Mouse (Mus musculus) gastrocnemius, adult 2 months (tissue): Measurements from ENCODE around the gene Nufip1. TPM values are rescaled to one million over a fixed set of nuclear protein-coding genes. Genes with fewer than 3 reads are reported as not detected.

Experiments used
- DNase-seq: peaks from one replicate; pipeline ENCODE4 v3.0.0; 2022
- H3K27ac ChIP-seq: fragments of 200-600 bp; 2 replicates; pipeline ENCODE4 v1.8.1; 2022; ENCODE audit warnings: mild to moderate bottlenecking
- H3K4me3 ChIP-seq: fragments of 200-600 bp; 2 replicates; pipeline ENCODE4 v1.8.1; 2022; ENCODE audit warnings: mild to moderate bottlenecking, moderate library complexity
- CTCF ChIP-seq: fragments of 200-600 bp; IDR thresholded peaks from 2 replicates; pipeline ENCODE4 v1.8.1; 2022; ENCODE audit warnings: antibody characterized with exemption, mild to moderate bottlenecking, moderate library complexity
- intact Hi-C: fragments of 180-260 bp; cut with DNase I; formaldehyde crosslinking; loops from one replicate; pipeline ENCODE4 v1.15.1; 2025
- long read RNA-seq, 2 experiments: library from polyadenylated mRNA; stranded (forward); transcript quantifications; one replicate each; pipeline ENCODE4 v2.0.0; 2021
- total RNA-seq, 2 experiments: library from RNA; stranded (reverse); gene quantifications; 2 replicates each; pipeline ENCODE4 v1.2.3; 2021

Nufip1 gene
- total RNA-seq = 1 to 10 TPM; 3.8 to 3.9 TPM
- long read RNA-seq, experiment 1, partial matches to known transcripts = 0 of 3 reads
- long read RNA-seq, experiment 1, other reads (novel, unspliced or antisense) = 0 of 3 reads
- long read RNA-seq, experiment 2, partial matches to known transcripts = 0 of 3 reads
- long read RNA-seq, experiment 2, other reads (novel, unspliced or antisense) = 0 of 3 reads

- DNase-seq = peak; percentile 87
- no peak for TF ChIP-seq CTCF
- intact Hi-C loops = no loop called here
- peak within 1 kb of the TSS; percentile 86 for H3K4me3 ChIP-seq
- peak within 1 kb of the TSS; percentile 91 for H3K27ac ChIP-seq
Observed at GRCm38 (mm10) chr14:76110396-76111221, at the start of gene Nufip1, which contains the start of gene Gpalpp1. Gene Nufip1, plus strand, starts transcription at chr14:76110891. Gene Gpalpp1, minus strand, starts transcription at chr14:76110760.

GRCm38 (mm10) chr14:76067237-76067636, 43.5 kb upstream of the Nufip1 start:
- intact Hi-C loops = no loop called here
- no peak for DNase-seq
- Histone ChIP-seq H3K27ac (no peak overlapping the region), H3K4me3 (no peak overlapping the region)
- TF ChIP-seq CTCF = no peak

DNA sequence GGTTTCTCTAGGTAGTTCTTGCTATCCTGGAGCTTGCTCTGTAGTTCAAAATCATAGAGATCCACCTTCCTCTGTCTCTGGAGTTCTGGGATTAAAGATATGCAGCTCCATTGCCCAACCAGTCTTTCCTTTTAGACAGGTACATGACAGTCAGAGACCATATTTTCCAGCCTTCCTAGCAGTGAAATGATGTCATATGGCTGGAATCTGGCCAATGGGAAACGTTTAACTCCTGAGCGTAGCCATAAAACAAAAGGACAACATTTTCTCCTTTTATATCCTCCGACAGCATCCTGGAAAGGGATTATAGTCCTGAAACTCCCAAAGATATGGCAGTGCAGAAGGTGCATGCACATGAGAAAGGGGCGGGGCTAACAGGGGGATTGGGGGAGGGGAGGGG, 42.4 kb upstream of the Nufip1 start:
- no peak for DNase-seq
- no peak for TF ChIP-seq CTCF
- no peak overlapping the region for H3K27ac ChIP-seq
- intact Hi-C loops = no loop called here
- H3K4me3 ChIP-seq = no peak overlapping the region

- Histone ChIP-seq H3K4me3 (no peak overlapping the region), H3K27ac (no peak overlapping the region)
- no peak for DNase-seq
- no peak for TF ChIP-seq CTCF
- intact Hi-C loops = no loop called here
Observed at GRCm38 (mm10) chr14:76069296-76069695, 41.4 kb upstream of the Nufip1 start.

DNA sequence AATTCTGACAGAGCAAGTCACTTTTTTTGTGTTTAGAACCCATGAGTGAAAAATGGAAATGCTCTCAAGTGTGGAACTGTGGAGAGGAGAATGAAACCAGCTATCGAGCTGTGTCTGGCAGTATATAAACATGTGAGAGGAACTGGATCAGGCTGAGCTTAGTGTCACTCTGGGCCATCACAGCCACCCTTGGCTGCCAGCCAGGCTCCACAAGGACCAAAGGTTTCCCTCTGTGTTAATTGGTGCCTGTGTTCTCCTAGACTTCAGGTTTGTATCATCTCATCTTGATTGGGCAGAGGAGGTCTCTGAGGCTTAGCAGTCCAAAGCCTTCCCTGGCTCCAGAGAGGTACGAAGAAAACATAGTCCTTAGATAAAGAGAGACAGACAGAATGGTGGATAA, 38.1 kb upstream of the Nufip1 start:
- Histone ChIP-seq H3K27ac (no peak overlapping the region), H3K4me3 (no peak overlapping the region)
- no peak for DNase-seq
- intact Hi-C loops = no loop called here
- TF ChIP-seq CTCF = no peak

GRCm38 (mm10) chr14:76074206-76074605, 36.5 kb upstream of the Nufip1 start:
- no peak for DNase-seq
- intact Hi-C loops = no loop called here
- no peak for TF ChIP-seq CTCF
- no peak overlapping the region for H3K27ac ChIP-seq
- H3K4me3 ChIP-seq = no peak overlapping the region

DNA sequence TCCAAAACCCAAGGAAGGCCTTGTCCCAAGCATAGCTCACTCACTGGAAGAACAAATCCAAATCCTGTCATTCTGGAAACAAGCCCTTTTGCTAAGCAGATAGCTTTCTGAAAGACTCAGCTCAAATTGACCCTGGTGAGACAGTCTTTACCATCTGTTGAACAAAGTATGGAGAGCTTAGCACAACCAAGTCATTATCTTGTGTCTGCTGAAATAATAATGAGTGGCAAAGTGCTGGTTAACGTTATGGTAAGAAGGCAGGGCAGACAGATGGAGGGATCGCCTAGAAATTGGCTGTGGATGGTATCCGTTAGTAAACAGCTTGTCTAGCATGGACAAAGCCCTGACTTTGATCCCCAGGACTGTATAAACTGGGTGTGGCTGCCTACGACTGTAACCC, 35.0 kb upstream of the Nufip1 start:
- no peak overlapping the region for H3K4me3 ChIP-seq
- intact Hi-C loops = loop anchor here (2.0 kb wide), 1 partner anchor 177 kb away; no protein-coding TSS in a partner anchor
- no peak for TF ChIP-seq CTCF
- no peak for DNase-seq
- no peak overlapping the region for H3K27ac ChIP-seq

DNA sequence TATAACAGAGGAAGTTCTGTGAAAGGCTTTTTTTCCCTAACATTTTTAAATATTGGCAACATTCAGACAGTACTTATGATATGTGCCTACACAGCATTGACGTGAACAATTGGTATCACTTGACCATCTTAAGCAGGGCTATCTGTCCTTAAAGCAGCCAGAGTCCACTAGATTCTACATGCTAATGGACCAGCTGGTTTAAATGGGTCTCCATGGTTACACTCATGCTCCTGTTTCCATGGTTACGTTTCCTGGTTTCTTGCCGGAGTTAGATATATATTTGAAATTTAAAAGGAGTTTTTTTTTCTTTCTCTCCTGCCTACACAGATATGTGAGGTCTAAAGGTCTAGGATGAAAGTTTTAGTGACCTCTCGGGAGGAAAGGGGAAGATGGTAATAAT, 34.1 kb upstream of the Nufip1 start:
- H3K27ac ChIP-seq = no peak overlapping the region
- no peak for DNase-seq
- intact Hi-C loops = loop anchor here (1.0 to 2.0 kb wide), 2 partner anchors 178 to 200 kb away; no protein-coding TSS in a partner anchor
- TF ChIP-seq CTCF = no peak
- H3K4me3 ChIP-seq = no peak overlapping the region

DNA sequence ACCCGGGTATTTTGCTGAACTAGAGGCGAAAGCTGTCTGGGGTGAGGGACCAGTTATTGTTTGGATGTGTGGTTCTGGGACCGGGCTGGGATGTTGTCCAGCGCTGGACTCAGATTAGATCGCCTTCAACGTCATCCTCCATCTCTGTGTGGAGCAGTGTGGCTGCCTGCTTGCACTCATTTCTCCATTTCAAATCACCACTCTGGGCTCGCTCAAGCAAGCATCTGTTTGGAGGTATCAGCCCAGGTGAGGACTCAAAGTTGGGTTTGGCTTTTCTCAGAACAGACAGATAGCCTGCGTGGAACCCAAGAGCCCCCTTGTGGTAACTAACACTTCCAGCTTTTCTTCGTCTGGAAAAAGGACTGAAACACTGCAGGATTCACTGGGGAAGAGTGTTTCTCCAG, 33.6 kb upstream of the Nufip1 start:
- Histone ChIP-seq H3K4me3 (no peak overlapping the region), H3K27ac (no peak overlapping the region)
- intact Hi-C loops = loop anchor here (1.0 to 2.0 kb wide), 2 partner anchors 178 to 201 kb away; no protein-coding TSS in a partner anchor
- TF ChIP-seq CTCF = peak; percentile 84
- no peak for DNase-seq

GRCm38 (mm10) chr14:76081451-76081850, 29.2 kb upstream of the Nufip1 start:
- DNase-seq = no peak
- H3K27ac ChIP-seq = no peak overlapping the region
- H3K4me3 ChIP-seq = no peak overlapping the region
- TF ChIP-seq CTCF = peak; percentile 27; the same call in 1 of the 2 replicates
- intact Hi-C loops = no loop called here

DNA sequence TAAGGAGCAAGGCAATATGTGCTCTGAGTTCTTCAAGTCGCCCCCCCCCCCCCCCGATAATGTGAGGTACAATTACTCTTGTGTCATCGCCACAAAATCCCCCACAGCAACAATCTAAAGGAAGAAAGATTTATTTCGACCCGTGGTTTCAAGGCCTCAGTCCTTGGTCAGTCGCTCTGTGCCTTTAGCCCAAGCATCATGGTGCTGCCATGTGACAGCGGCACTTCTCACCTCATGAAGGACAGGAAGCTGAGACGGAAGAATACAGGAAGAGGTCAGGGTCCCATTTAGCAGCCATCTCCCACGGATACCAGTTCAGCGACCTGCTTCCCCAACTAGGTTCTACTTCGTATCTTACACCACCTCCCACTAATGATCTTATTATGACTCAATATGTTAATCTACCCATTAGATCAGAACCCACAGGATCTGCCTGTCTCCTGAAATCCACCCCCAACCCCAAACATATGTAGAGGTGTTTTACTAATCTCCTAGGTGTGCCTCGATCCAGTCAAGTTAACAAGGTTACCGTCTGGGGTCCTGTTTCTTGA, 28.5 kb upstream of the Nufip1 start:
- Histone ChIP-seq H3K27ac (no peak overlapping the region), H3K4me3 (no peak overlapping the region)
- DNase-seq = no peak
- TF ChIP-seq CTCF = no peak
- intact Hi-C loops = no loop called here

DNA sequence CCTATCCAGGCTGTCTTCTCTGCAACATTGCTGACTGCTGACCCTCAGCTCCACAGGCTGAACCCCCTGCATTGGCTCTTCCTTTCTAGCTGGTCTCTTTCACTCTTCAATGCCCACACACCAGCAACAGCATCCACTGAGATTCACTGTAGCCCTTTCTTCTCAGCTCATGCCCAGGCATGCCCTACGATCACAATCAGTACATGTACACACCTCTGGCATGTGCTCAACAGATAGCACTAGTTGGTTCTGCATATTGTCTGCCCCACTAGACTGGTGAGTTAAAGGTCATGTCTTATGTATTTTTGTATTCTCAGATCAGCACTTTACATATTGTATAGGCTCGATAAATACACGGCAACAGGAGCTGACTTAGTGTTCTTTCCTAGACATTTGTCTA, 26.5 kb upstream of the Nufip1 start:
- intact Hi-C loops = no loop called here

GRCm38 (mm10) chr14:76097244-76097643, 13.4 kb upstream of the Nufip1 start:
- intact Hi-C loops = no loop called here
- no peak for DNase-seq
- Histone ChIP-seq H3K4me3 (no peak overlapping the region), H3K27ac (no peak overlapping the region)
- TF ChIP-seq CTCF = no peak

More for the DNA sequence above, 26.5 kb upstream of the Nufip1 start:
- DNase-seq = no peak
- TF ChIP-seq CTCF = no peak
- Histone ChIP-seq H3K4me3 (no peak overlapping the region), H3K27ac (no peak overlapping the region)
